Mouse (Mus musculus) fibroblast of lung, adult 2 months (primary cell): Measurements from ENCODE around the gene Ikzf1.

Experiments used
- DNase-seq: peaks from one replicate; pipeline ENCODE4 v3.0.0-alpha.2; 2011; ENCODE audit warnings: low read depth

Ikzf1 gene

GRCm38 (mm10) chr11:11690059-11690844 lies 5.4 kb downstream of the Ikzf1 start:
- DNase-seq, result no peak

DNA sequence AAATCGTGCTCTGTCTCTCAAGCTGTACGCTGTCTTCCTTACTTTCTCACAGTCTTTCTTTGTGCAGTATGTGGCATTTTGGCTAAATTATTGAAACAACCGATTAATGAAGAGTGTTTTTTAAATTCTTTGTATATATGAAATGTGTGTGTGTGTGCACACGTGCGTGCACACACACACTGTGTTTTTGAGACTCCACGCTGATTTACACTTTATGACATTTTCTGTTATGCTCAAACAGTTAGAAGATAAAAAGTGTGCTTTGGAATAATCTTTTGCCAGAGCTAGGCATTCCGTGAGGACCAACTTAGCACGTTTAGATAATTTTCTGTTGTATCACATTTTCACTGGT lies 6.0 kb downstream of the Ikzf1 start:
- no peak for DNase-seq

DNA sequence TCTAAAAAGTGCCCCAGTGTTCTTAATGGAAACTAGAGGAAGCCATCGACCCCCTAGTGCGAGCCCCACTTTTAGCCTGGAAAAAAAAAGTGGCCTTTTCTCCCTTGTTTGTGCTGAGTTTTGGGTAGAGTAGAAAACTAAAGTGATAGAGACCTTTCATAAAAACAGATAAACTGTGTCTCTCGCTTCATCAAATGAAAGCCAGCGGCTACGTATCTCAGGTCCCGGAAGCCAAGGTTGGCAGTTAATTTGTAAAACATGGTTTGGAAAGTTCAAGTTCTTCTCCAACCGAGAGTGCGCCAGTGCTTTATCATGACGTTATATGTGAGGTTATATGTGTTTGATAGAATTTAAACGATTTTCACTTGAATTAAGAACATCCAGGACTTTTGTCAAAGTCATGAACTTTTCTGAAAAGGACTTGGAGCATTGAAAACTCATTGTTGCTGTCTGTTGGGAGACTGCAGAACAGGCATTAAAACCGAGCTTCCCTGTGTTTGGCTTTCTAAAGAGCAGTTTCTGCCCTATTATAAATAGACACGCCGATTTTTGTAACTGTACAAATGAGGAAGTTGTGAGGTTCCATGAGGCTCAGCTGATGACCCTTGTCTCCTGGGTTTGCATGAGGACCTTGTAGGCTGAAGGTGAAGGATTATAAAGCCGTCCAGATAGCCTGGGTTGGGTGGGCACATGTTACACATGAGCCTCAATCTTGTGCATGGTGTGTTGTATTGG lies 6.7 kb downstream of the Ikzf1 start:
- no peak for DNase-seq

DNA sequence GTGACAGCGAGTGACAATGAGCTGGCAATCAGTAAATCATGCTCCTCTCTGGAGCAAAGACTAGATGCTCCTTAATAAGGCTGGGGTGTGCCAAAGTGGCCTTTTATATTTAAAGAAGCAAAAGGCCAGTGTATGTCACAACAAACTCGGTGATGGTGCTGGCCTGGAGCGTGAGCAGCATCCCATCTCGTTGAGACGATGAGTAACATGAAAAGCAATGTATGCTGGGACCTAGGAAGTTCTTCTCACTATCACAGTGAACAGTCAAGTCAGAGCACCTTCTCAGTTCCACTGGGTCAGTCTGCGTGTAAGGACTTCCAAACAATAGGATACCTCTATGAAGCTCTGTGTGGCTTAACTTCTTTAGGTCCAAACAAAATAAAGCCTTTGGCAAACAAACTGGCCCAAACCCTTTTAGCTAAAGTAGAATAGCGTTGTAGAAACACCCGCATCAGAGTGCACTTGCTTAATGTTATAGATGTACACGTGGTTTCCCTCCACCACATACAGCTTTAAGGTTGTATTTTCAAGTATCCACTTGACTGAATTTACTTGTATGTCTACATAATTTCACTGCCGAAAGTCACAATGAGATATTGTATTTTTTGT lies 7.9 kb downstream of the Ikzf1 start:
- no peak for DNase-seq

- DNase-seq, result no peak
Observed at GRCm38 (mm10) chr11:11693446-11693845, 8.6 kb downstream of the Ikzf1 start.

GRCm38 (mm10) chr11:11694072-11694471 lies 9.3 kb downstream of the Ikzf1 start:
- DNase-seq, result no peak

DNA sequence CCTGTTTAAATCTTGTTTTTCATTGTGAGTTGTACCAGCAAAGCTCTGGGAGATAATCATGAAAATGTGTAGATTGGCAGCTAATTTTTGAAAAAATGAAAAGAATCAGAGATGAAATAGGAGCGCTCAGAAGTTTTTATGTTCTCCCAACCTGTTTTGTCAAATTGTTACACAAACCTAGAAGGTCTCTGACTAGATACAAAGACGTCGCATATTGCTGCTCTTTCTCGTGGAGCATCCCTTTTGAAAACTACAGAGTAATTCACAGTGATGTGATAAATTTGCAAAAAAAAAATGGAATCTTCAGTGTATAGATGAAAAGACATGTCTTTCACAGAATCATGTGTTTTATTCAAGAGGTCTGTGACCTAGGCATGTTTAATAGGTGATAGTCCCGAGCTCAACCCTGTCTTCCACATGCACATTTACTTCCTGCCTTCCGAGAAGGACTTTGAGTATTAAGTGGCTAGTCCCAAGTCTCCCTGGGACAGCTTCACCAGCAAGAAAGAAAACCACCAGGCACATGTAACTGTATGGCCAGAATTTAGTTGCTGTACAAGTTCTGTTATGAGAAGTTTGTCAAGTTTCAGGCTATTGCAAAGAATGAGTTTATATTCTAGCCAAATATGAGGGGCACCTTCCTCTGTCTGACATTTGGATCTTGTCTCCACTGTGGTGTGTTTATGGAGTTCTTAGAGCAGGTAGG lies 9.8 kb downstream of the Ikzf1 start:
- DNase-seq, result no peak

DNA sequence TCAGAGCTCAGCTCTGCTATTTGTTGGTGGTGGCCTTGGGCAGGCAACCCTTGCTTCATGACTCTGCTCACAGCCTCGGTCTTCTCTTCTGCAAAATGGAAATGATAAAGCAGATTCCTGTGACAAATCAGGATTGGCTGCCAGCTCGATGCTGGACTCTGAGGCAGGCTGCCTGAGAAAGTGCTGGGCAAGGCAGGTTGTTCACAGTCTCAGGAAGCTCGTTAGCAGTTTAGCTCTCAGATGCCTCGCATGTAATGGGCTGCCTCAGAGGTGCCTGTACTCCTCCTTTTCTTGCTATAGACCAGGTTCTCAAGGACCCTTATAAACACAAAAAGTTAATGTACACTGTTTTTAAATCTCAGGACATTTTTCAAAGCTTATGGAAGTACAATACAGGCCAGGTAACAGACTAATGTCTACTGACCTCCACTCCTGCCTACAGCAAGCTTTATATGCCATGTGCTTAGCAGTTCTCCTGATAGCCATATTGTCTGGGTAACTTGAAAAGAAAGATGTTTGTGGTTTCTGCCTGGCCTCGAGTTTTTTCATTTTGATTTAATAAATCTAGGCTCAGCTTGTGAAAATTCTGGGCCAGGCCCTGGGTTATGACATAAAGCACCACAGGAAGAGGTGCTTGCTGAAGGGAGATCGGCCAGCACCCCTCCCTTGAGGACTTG lies 10.5 kb downstream of the Ikzf1 start:
- no peak for DNase-seq

GRCm38 (mm10) chr11:11695907-11696306 lies 11.1 kb downstream of the Ikzf1 start:
- no peak for DNase-seq

DNA sequence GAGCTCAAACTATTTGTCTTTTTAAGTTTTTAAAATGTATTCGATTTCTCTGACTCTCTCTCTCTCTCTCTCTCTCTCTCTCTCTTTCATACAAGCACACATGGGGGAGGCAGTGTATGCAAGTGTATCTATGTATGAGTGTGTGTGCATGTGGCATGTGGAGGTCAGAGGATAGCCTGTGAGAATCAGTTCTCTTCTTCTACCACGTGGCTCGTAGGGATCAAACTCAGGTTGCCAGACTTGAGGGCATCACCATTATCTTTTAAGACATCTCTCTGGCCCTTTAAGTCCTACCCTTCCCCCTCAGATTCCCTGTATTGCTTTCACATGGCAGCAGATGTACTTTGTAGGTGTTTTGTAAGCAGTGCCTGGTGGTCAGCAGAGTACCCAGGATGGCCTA lies 12.0 kb downstream of the Ikzf1 start:
- DNase-seq, result no peak

DNA sequence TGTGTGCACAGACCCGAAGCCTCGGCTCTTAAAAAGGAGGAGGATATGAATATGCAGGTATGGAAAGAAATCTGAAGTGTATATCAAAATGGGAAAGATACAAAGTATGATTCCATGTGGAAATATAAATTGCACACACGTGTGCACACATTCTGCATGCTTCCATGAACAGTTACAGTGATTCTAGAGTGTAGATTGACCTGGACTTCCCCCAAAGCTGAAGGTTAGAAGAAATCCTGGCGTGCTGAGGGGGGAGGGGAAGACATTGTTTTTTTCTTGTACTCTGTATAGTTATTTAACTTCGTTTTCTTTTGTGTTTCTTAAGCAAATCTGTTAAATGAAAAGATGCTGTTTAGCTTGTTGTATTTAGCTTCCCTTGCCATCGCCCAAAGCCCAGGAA lies 16.6 kb downstream of the Ikzf1 start:
- no peak for DNase-seq

DNA sequence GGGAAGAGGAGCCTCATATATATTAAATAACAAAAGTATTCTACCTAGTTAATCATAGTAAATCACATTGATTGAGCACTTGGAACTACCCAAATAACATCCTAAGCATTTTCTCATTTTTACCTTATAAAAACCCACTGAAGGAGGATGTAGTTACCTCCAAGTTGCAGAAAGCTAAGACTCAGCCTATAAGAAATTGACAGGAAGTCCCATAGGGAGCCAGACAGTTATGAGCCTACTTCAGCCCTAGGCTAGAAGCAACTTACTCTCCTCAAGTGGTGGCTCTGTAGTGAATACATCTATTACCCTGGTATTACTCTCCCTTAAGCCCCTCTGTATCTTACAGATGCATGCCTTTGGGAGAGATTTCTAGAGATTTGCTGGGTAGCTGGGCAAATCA lies 19.0 kb downstream of the Ikzf1 start:
- no peak for DNase-seq

DNA sequence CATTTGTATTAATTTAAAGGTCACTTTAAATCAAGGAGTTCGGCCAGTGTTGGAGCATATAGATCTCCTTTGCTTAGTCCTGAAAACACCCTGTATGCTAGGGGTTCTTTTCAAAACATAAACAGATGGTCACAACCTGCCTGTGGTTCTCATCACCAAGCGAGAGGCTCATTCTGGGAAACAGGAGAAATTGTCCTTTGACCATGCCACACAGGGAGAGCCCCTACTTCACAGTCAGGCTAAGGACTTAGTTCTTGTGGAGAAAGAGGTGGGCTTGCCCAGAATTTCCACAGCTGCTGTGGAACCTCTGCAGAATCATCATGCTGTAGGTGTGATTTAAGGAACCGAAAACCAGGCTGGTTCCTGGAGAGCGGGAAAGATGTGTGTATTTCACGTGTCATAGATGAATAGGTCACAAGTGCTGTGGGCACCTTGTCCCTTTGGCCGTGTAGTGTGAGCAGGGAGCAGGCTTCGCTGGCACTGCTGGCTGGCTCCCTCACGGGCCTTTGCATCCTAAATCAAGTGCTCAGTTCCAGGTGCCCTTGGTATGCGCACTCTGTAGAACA lies 23.4 kb downstream of the Ikzf1 start:
- DNase-seq, result no peak

DNA sequence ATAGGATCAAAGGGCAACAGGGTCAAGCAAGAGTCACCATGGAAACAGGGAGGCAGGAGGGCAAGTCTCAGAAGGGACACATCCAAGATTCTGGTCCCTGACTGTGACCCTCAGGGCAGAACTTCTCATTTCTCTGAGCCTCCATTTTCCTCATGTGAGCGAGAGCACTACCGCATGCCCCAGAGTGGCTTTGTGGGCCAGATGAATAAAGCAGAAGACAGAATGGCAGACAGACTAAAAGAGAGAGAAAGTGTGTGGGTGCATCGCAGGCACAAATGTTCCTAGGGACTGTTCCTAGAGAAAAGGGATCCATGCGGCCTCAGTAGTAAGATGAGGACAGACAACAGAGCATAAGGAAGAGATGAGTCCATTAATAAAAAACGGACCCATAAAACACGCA lies 24.5 kb downstream of the Ikzf1 start:
- DNase-seq, result no peak

GRCm38 (mm10) chr11:11710718-11711117 lies 25.9 kb downstream of the Ikzf1 start:
- no peak for DNase-seq

- DNase-seq, result no peak
Observed at GRCm38 (mm10) chr11:11711748-11712147, 26.9 kb downstream of the Ikzf1 start.

DNA sequence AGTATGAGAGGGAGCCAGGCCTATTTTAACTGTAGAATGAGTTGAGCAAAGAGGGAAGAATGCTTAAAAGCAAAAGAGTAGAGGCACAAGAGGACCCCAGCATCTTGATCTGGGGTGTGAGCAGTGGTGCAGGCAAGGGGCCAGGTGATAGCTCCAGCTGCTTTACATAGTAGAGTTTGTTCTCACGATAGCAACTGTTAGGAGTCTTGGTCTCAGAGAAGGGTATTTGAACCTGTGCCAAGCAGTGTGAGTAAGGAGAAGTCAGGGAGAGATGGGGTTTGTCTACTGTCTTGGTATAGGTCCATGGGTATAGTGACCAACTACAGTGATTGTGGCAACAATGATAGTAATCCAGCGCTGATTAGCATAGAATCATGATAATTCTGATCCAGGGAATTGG lies 29.9 kb downstream of the Ikzf1 start:
- DNase-seq, result no peak

GRCm38 (mm10) chr11:11715963-11716691 lies 31.3 kb downstream of the Ikzf1 start:
- DNase-seq, result no peak

- DNase-seq, result no peak
Observed at GRCm38 (mm10) chr11:11716692-11717037, 31.9 kb downstream of the Ikzf1 start.

- no peak for DNase-seq
Observed at GRCm38 (mm10) chr11:11717606-11718167, 32.9 kb downstream of the Ikzf1 start.

GRCm38 (mm10) chr11:11719748-11720147 lies 34.9 kb downstream of the Ikzf1 start:
- DNase-seq, result no peak
